Mouse (Mus musculus) bone marrow, adult 2 months (tissue): Measurements from ENCODE around the gene Slc22a12.

ENCODE experiments used
- CTCF ChIP-seq: fragments of 200-500 bp; IDR thresholded peaks from 2 replicates; pipeline ENCODE4 v1.5.1; 2011; ENCODE audit warnings: low read length, control low read depth; ENCODE audit not compliant: control insufficient read depth, insufficient read depth
- POLR2A ChIP-seq: fragments of 200-500 bp; IDR thresholded peaks from 2 replicates; pipeline ENCODE4 v1.6.1; 2011; ENCODE audit warnings: low read depth, mild to moderate bottlenecking, control low read depth, low read length, borderline replicate concordance; ENCODE audit not compliant: control insufficient read depth

GRCm38 (mm10) chr19:6543035-6543383 lies 177 bp upstream of the Slc22a12 start:
- TF ChIP-seq CTCF: no peak
- no peak for TF ChIP-seq POLR2A
